Mouse (Mus musculus) lung, postnatal 0 days (tissue): ENCODE measurements at regions not wholly inside any gene's neighbourhood (a gene's known extent, or its start where the extent isn't known, plus 50 kb on each side); places are given as distances from the start of the nearest gene placed in this dataset.

Source experiments
- ATAC-seq: fragments of 200-750 bp; cut with Nextera tagmentation; 2 replicates; pipeline ENCODE4 v1.8.0; 2017; ENCODE audit warnings: moderate library complexity
- DNase-seq: peaks from one replicate; pipeline ENCODE4 v3.0.0-alpha.2; 2016; ENCODE audit warnings: low spot score
- H3K27ac ChIP-seq: fragments of 300-500 bp; sonication (generic); 2 replicates; pipeline ENCODE4 v1.5.1; 2014; ENCODE audit warnings: antibody characterized with exemption, mild to moderate bottlenecking, low read length, mixed read lengths
- H3K27me3 ChIP-seq: fragments of 300-500 bp; sonication (generic); replicated peaks from 2 replicates; pipeline ENCODE4 v1.6.1; 2014; ENCODE audit warnings: low read length, mixed read lengths; ENCODE audit not compliant: insufficient read depth
- H3K36me3 ChIP-seq: fragments of 300-500 bp; sonication (generic); 2 replicates; pipeline ENCODE4 v1.6.1; 2014; ENCODE audit warnings: low read length, mixed read lengths; ENCODE audit not compliant: insufficient read depth
- H3K4me1 ChIP-seq: fragments of 300-500 bp; sonication (generic); 2 replicates; pipeline ENCODE4 v1.6.1; 2014; ENCODE audit warnings: antibody characterized with exemption, low read depth, low read length, mixed read lengths; ENCODE audit not compliant: insufficient read depth
- H3K4me2 ChIP-seq: fragments of 300-500 bp; sonication (generic); replicated peaks from 2 replicates; pipeline ENCODE4 v1.6.1; 2014; ENCODE audit warnings: low read depth, mild to moderate bottlenecking, low read length, moderate library complexity, mixed read lengths
- H3K4me3 ChIP-seq: fragments of 300-500 bp; sonication (generic); 2 replicates; pipeline ENCODE4 v1.5.1; 2014; ENCODE audit warnings: low read depth, low read length
- H3K9ac ChIP-seq: fragments of 300-500 bp; sonication (generic); replicated peaks from 2 replicates; pipeline ENCODE4 v1.6.1; 2014; ENCODE audit warnings: low read depth, mild to moderate bottlenecking
- H3K9me3 ChIP-seq: fragments of 300-500 bp; sonication (generic); 2 replicates; pipeline ENCODE4 v1.6.1; 2016; ENCODE audit warnings: low read length, mixed read lengths
- CTCF ChIP-seq: IDR thresholded peaks from 2 replicates; pipeline ENCODE4 v1.5.1; 2016; ENCODE audit warnings: antibody characterized with exemption, mild to moderate bottlenecking
- EP300 ChIP-seq: IDR thresholded peaks from 2 replicates; pipeline ENCODE4 v1.6.1; 2016; ENCODE audit warnings: antibody characterized with exemption, mild to moderate bottlenecking, control low read depth
- WGBS: fragments of 180-500 bp; shearing (Covaris S2); extraction: QIAGEN DNeasy Blood & Tissue Kit; methylation state at CpG from one replicate; pipeline ENCODE4 v1.1.7; 2014; 5-methylcytosine and 5-hydroxymethylcytosine counted together

GRCm38 (mm10) chr17:44423471-44423985, 235.1 kb downstream of the Clic5 start:
- H3K9me3 ChIP-seq: no peaks in the 10 kb centered on the region
- TF ChIP-seq CTCF: no peak
- TF ChIP-seq EP300: no peak
- H3K36me3 ChIP-seq: no peaks in the 10 kb centered on the region
- no peaks in the 10 kb centered on the region for H3K4me1 ChIP-seq
- H3K27me3 ChIP-seq: no peaks in the 10 kb centered on the region
- no peak overlapping the region for H3K4me3 ChIP-seq
- H3K27ac ChIP-seq: no peak overlapping the region
- no peak for DNase-seq
- no peak overlapping the region for H3K9ac ChIP-seq
- no peak for ATAC-seq
- no peak overlapping the region for H3K4me2 ChIP-seq
- 82% methylated on average over 5 of the region's 5 CpGs for WGBS

DNA sequence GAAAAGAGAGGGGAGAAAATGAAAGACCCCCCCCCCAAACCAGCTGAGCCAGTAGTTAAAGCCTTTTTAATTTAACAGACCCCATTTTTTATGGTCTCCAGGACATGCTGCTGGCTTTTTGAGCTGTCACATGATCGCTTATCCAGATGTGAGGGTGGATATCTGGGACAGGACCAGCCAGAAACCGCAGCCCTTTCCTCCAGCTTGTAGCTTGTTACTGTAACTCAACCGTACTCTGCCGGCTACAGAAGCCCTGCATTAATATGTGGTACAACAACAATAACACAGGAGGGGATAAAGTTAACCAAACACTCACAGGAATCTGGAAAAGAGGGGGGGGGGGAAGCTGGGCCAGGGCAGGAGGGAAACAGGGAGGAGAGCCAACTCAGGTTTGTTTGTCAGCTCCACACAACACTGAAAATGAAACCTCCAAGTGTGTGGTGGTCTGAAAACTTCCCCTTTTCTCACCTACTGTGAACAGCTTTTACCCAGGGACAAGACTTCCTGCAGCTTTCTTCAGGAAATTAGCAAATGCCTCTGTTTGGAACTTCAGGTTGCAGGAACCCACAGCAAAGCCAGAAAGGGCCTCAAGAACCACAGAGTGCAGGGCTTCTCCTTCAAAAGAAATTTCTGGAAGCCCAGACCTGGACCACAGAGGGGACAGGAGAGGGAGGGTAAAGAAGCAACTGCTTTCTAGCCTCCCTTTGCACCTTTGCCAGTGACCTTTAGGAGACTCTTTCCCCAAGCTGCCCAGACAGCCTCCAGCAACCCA, 244.3 kb downstream of the Clic5 start:
- TF ChIP-seq EP300: no peak
- TF ChIP-seq CTCF: no peak
- Histone ChIP-seq H3K4me3 (no peak overlapping the region), H3K9ac (no peak overlapping the region), H3K4me2 (no peak overlapping the region), H3K27me3 (no peaks in the 10 kb centered on the region), H3K4me1 (no peaks in the 10 kb centered on the region), H3K36me3 (no peaks in the 10 kb centered on the region), H3K27ac (no peak overlapping the region), H3K9me3 (no peaks in the 10 kb centered on the region)
- no peak for ATAC-seq
- WGBS: 32% methylated on average over 4 of the region's 4 CpGs
- DNase-seq: no peak

GRCm38 (mm10) chr17:44433296-44433653, 244.9 kb downstream of the Clic5 start:
- no peaks in the 10 kb centered on the region for H3K9me3 ChIP-seq
- no peak overlapping the region for H3K4me2 ChIP-seq
- no peaks in the 10 kb centered on the region for H3K36me3 ChIP-seq
- H3K27ac ChIP-seq: no peak overlapping the region
- ATAC-seq: no peak
- H3K4me1 ChIP-seq: no peaks in the 10 kb centered on the region
- H3K4me3 ChIP-seq: no peak overlapping the region
- no peak for DNase-seq
- TF ChIP-seq CTCF: no peak
- no peaks in the 10 kb centered on the region for H3K27me3 ChIP-seq
- no peak overlapping the region for H3K9ac ChIP-seq

DNA sequence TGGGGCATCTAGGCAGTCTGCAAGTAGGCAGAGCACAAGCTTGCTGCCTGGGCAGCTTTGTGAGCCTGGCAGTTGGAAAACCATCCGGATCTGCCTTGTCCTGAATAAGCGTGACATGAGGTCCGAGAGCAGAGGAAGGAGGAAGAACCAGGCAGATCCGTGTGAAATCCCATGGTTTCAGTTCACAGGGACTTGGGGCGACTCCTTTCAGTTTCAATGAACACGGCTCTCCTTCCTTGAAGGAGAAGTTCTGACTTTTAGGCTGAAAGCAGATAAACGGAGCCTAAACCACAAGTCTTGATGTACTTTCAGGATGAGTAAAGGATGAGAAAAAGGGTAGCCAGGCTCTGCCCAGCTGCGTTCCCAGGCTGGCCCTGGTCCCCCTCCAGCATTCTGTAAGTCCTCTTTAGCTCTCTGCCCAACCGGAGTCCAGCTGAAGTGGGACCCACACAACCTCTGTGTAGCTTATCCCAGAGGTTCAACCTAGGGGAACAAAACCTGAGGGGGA, 248.2 kb downstream of the Clic5 start:
- 85% methylated on average over 9 of the region's 9 CpGs for whole genome bisulfite sequencing
- Histone ChIP-seq H3K4me2 (no peak overlapping the region), H3K4me1 (no peaks in the 10 kb centered on the region), H3K9ac (no peak overlapping the region), H3K36me3 (no peaks in the 10 kb centered on the region), H3K9me3 (no peaks in the 10 kb centered on the region), H3K27ac (no peak overlapping the region), H3K4me3 (no peak overlapping the region), H3K27me3 (no peaks in the 10 kb centered on the region)
- ATAC-seq: no peak
- TF ChIP-seq EP300 (no peak), CTCF (no peak)
- DNase-seq: no peak

GRCm38 (mm10) chr17:44438526-44438925, 250.1 kb downstream of the Clic5 start:
- Histone ChIP-seq H3K27me3 (no peaks in the 10 kb centered on the region), H3K9ac (no peak overlapping the region), H3K9me3 (no peaks in the 10 kb centered on the region)

GRCm38 (mm10) chr17:44443460-44443859, 255.1 kb downstream of the Clic5 start:
- H3K4me1 ChIP-seq: no peaks in the 10 kb centered on the region
- no peaks in the 10 kb centered on the region for H3K27me3 ChIP-seq
- DNase-seq (no peak), ATAC-seq (no peak)
- H3K4me3 ChIP-seq: no peak overlapping the region
- TF ChIP-seq CTCF: no peak
- TF ChIP-seq EP300: no peak
- H3K36me3 ChIP-seq: no peaks in the 10 kb centered on the region
- no peak overlapping the region for H3K4me2 ChIP-seq
- WGBS: 42% methylated on average over 11 of the region's 11 CpGs
- no peak overlapping the region for H3K27ac ChIP-seq
- no peaks in the 10 kb centered on the region for H3K9me3 ChIP-seq
- H3K9ac ChIP-seq: no peak overlapping the region

More at GRCm38 (mm10) chr17:44438526-44438925, 250.1 kb downstream of the Clic5 start:
- H3K36me3 ChIP-seq: no peaks in the 10 kb centered on the region
- H3K27ac ChIP-seq: no peak overlapping the region
- TF ChIP-seq CTCF (no peak), EP300 (no peak)
- no peaks in the 10 kb centered on the region for H3K4me1 ChIP-seq
- H3K4me3 ChIP-seq: no peak overlapping the region
- DNase-seq (no peak), ATAC-seq (no peak)
- no peak overlapping the region for H3K4me2 ChIP-seq
